Mouse (Mus musculus) embryonic fibroblast, embryonic 13.5 days (primary cell): ENCODE data around the gene Eif4a2. TPM values are rescaled to one million over a fixed set of nuclear protein-coding genes. Genes with fewer than 3 reads are reported as not detected.
"Not testable (repeated sequence)": the region's sequence is repeated elsewhere in the genome, so short reads cannot be mapped to it uniquely, and the experiment has no call there.

Experiments used
- H3K27ac ChIP-seq: 2 replicates; pipeline ENCODE4 v1.5.1; 2012; ENCODE audit warnings: low read length, control low read depth, inconsistent platforms; ENCODE audit not compliant: insufficient read depth
- H3K4me1 ChIP-seq: 2 replicates; pipeline ENCODE4 v1.6.1; 2011; ENCODE audit warnings: low read length; ENCODE audit not compliant: control insufficient read depth, insufficient read depth
- H3K4me3 ChIP-seq: 2 replicates; pipeline ENCODE4 v1.5.1; 2011; ENCODE audit warnings: mild to moderate bottlenecking, control low read depth, low read length; ENCODE audit not compliant: insufficient read depth
- CTCF ChIP-seq: IDR thresholded peaks from 2 replicates; pipeline ENCODE4 v1.5.1; 2011; ENCODE audit warnings: mild to moderate bottlenecking, control low read depth, low read length, moderate library complexity, borderline replicate concordance; ENCODE audit not compliant: insufficient read depth
- POLR2A ChIP-seq: IDR thresholded peaks from 2 replicates; pipeline ENCODE4 v1.6.1; 2011; ENCODE audit warnings: low read depth, mild to moderate bottlenecking, control low read depth, low read length, moderate library complexity
- polyA plus RNA-seq: library from polyadenylated mRNA; stranded (reverse); fragments of >200 nt; gene quantifications from 2 replicates; pipeline ENCODE4 v1.2.4, GENCODE M21; 2011; ENCODE audit warnings: low read depth; ENCODE audit not compliant: missing spikeins, insufficient read length

The Eif4a2 gene
- polyA plus RNA-seq, 1 experiment, result 554 TPM

- H3K4me1 ChIP-seq, H3K27ac ChIP-seq, H3K4me3 ChIP-seq: not testable (repeated sequence)
Observed at GRCm38 (mm10) chr16:23098105-23098452, 9.2 kb upstream of the Eif4a2 start.

- no peak overlapping the region for H3K27ac ChIP-seq
- no peak overlapping the region for H3K4me3 ChIP-seq
- TF ChIP-seq CTCF, result no peak
- H3K4me1 ChIP-seq, result no peaks in the 10 kb centered on the region; the same call in 1 of the 2 replicates
Observed at GRCm38 (mm10) chr16:23099632-23100031, 7.6 kb upstream of the Eif4a2 start.

DNA sequence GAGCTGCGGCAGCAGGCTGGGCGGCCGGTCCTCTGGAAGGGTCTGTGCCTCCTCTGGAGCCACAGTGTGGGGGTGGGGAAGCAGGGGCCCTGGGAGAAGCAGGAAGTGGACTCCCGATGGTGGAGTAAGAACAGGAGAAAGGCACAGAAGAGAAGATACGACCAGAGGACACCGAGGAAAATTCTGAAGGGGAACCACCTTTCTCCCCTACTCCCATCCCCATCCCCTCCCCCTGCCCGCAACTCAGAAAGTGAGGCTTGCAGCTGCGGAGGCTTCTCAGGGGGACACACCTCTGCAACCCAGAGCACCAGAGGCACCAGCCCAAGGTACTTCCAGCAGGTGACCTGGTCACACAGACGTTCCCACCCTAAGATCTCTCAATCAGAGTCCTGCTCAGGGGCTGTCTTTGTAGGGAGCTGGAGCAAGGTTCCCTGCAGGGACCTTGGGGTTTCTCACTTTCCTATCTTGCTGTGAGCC, 7.1 kb upstream of the Eif4a2 start:
- no peak for TF ChIP-seq POLR2A
- TF ChIP-seq CTCF, result no peak
- H3K4me1 ChIP-seq, result no peaks in the 10 kb centered on the region; the same call in 1 of the 2 replicates
- H3K4me3 ChIP-seq, result no peak overlapping the region
- no peak overlapping the region for H3K27ac ChIP-seq

- TF ChIP-seq POLR2A, result no peak
- TF ChIP-seq CTCF, result no peak
- no peaks in the 10 kb centered on the region; the same call in 1 of the 2 replicates for H3K4me1 ChIP-seq
- no peak overlapping the region for H3K27ac ChIP-seq
- no peak overlapping the region for H3K4me3 ChIP-seq
Observed at GRCm38 (mm10) chr16:23100613-23101012, 6.6 kb upstream of the Eif4a2 start.

DNA sequence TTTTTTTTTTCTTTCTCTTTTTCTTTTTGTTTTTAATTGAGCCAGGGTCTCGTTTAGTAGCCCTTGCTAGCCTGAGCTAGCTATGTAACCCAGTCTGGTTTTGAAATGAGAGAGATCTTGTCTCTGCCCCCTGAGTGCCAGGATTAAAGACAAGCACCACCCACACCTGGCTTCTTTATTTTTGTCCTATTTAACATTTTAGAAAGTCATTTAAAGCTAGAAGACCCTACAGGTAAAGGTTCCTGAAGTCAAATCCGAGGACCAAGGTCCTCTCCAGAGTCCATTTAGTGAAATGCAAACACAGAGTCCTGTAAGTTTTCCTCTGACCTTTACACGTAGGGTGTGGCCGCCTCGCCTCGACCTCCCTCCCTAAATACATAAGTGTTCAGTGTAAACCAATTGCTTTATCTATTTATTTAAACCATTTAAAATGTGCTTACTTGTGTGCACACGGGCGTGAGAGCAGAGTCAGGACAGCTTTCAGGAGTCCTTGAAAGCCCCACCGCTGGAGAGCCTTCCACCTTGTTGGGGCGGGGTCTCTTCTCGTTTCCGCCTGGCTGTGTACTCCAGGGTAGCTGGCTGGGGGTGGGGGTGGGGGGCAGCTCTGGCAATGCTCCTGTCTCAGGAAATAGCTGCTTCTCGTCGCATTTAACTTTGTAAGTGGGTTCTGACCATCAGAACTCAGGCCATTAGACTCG, 4.8 kb upstream of the Eif4a2 start:
- no peak for TF ChIP-seq CTCF
- no peak for TF ChIP-seq POLR2A
- H3K4me1 ChIP-seq, result no peaks in the 10 kb centered on the region
- peak overlapping the region; percentile 5 for H3K4me3 ChIP-seq
- H3K27ac ChIP-seq, result no peak overlapping the region

GRCm38 (mm10) chr16:23103038-23103745, 4.1 kb upstream of the Eif4a2 start:
- Histone ChIP-seq H3K4me3 (peak overlapping the region; percentile 5; the same call in 1 of the 2 replicates), H3K27ac (no peak overlapping the region), H3K4me1 (no peaks in the 10 kb centered on the region)
- TF ChIP-seq CTCF (no peak), POLR2A (no peak)

- Histone ChIP-seq H3K4me1 (no peaks in the 10 kb centered on the region), H3K4me3 (no peak overlapping the region), H3K27ac (no peak overlapping the region)
- TF ChIP-seq POLR2A, result no peak
Observed at GRCm38 (mm10) chr16:23103841-23104240, 3.4 kb upstream of the Eif4a2 start.

DNA sequence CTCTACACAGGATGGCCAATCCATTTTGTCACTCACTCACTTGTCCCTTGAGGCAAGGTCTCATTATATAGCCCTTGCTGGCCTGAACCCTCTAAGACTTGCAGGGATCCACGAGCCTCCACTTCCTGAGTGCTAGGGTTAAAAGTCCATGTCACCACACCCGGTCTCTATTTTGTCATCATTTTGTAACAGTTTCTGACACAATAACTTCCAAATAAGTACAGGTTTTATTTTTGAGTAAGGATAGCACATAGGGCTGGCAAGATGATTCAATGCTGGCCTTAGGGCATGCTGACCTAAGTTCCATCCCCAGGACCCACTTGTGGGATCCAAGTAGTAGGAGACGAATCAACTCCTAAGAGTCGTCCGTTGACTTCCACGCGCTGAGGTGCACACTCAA, 1.1 kb upstream of the Eif4a2 start:
- TF ChIP-seq POLR2A, result no peak
- TF ChIP-seq CTCF, result no peak
- H3K27ac ChIP-seq, result no peak overlapping the region
- H3K4me3 ChIP-seq, result no peak overlapping the region

DNA sequence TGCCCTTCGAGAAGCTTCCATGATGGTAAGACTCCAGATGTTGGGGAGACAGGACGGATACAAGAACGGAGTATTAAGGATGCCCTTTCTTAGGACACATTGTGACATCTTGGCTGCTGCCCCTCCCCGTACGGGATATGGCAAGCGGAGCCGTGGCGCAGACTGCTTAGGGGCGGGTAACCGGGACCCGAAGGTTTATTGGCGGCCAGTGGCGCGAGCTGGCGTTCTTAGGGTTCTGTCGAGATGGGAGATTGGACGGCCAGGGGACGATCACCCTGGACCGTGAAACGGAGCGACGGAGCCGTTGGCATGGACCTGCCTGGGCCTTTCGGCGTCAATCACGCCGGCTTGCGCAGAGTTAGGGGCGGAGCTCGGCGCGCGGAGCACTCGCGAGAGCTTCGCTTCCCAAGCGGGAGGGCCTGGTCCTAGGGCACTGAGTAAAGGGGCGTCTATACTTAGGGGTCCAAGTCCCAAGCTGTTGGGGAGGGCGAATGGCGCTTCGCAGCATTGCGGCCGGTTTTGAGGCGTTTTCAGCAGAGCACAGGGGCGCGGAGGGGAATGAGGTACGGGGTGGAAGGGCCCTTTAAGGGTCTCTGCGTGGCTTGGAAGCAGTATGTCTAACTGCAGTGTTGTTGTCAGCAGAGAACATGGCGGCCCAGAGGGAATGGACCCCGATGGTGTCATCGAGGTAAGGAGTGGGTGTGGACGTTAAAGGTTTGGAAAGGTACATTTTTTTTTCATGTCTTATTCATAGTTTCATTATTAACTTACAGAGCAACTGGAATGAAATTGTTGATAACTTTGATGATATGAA, 909 bp downstream of the Eif4a2 start:
- H3K4me3 ChIP-seq, result peak overlapping the region; percentile 98
- H3K4me1 ChIP-seq, result no peaks in the 10 kb centered on the region
- TF ChIP-seq CTCF (no peak), POLR2A (peak; percentile 71)
- peak overlapping the region; percentile 99 for H3K27ac ChIP-seq

More for the DNA sequence above, 1.1 kb upstream of the Eif4a2 start:
- no peaks in the 10 kb centered on the region for H3K4me1 ChIP-seq

DNA sequence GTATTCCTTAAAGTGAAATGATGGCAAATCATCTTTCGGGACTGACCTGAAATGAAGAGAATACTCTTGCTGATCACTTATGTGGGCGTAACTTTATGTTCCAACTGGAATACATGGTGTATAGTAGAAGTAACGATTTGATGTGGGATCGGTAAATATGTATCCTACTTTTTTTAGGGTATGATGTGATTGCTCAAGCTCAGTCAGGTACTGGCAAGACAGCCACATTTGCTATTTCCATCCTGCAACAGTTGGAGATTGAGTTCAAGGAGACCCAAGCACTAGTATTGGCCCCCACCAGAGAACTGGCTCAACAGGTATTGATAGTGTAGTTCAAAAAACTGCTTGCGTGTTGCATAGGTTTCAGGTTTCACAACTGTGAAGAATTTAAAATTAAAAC, 1.7 kb downstream of the Eif4a2 start:
- Histone ChIP-seq H3K4me1 (no peaks in the 10 kb centered on the region), H3K27ac (peak overlapping the region; percentile 67), H3K4me3 (peak overlapping the region; percentile 98)
- TF ChIP-seq CTCF (no peak), POLR2A (peak; percentile 25; the same call in 1 of the 2 replicates)
